Mouse (Mus musculus): ENCODE results near the gene 2310022A10Rik. TPM values are rescaled to one million over a fixed set of nuclear protein-coding genes. Genes with fewer than 3 reads are reported as not detected.

Gene 2310022A10Rik
- polyA plus RNA-seq (2015; fragmentation: Nextera tagmentation; extraction: Ambion mirVana), result 24.6 and 28.7 TPM in 2 replicates

DNA sequence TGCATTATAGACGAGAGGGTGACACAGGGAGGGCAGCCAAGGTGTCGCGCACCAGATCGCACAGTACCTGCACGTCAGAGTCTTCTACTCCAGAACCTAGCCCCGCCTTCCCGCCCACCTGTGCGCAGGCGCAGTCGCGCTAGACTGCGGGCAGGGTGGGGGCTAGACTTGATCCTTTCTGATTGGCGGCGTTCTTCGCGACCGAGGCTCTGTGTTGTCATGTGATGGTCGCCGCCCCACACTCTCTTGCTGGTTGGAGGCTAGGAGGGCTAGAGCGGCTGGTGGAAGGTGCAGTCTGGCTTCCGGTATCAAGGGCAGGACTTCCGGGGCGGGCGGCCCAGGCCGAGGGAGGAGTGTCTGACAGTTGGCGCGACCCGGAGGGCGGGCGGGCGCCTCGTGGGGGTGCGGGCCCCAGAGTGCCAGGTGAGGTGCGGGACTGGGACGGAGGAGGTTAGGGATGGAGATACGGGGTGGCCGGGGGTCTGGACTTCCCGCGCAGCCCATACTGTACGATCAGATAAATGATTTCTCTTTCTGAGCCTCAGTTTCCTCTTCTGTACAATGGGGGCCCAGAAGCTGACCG, at the start of gene 2310022A10Rik, which contains the start of gene Pld3:
TSS of gene 2310022A10Rik (plus strand) at position 303 of the 583 bp plus-strand sequence.
TSS of gene Pld3 (minus strand) at position 288 of the 583 bp plus-strand sequence.
- peak; percentile 95 for DNase-seq (ENCODE audit: low spot score)

GRCm38 (mm10) chr7:27506765-27507370, 46.2 kb upstream of the 2310022A10Rik start:
- peak; percentile 18 for DNase-seq (ENCODE audit: low spot score)

GRCm38 (mm10) chr7:27507711-27508647, 45.1 kb upstream of the 2310022A10Rik start:
- peak; percentile 95 for DNase-seq (ENCODE audit: low spot score)

DNA sequence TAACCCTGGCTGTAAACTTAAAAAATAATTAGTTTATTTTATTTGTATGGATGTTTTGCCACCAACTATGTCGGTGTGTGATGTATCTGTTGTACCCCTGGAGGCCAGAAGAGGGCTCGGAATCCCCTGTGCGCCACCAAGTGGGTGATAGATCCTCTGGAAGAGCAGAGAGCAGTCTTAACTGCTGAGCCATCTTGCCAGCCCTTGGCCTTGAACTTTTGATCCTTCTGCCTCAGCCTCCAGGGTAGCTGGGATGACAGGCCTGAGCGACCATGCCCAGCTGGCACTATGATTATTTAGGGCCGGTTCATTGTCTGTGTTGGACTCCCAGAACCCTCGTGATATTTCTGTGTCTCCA, 44.4 kb upstream of the 2310022A10Rik start:
- DNase-seq (ENCODE audit: low spot score), result peak; percentile 73

DNA sequence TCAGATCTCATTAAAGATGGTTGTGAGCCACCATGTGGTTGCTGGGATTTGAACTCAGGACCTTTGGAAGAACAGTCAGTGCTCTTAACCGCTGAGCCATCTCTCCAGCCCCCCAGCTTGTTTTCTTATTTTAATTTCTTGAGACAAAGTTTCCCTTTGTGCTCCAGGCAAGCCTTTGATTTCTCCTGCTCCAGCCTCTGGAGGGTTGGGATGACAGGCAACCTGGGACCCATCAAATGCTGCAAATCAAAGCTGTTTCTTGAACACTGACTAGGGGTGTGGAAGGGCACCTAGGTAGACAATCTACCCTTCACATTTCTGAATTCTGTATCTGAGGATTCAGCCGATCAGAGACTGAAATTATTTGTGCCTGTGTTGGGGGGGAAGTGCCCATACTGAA, 42.2 kb upstream of the 2310022A10Rik start:
- no peak for DNase-seq (ENCODE audit: low spot score)

GRCm38 (mm10) chr7:27514961-27515360, 38.1 kb upstream of the 2310022A10Rik start:
- no peak for DNase-seq (ENCODE audit: low spot score)

DNA sequence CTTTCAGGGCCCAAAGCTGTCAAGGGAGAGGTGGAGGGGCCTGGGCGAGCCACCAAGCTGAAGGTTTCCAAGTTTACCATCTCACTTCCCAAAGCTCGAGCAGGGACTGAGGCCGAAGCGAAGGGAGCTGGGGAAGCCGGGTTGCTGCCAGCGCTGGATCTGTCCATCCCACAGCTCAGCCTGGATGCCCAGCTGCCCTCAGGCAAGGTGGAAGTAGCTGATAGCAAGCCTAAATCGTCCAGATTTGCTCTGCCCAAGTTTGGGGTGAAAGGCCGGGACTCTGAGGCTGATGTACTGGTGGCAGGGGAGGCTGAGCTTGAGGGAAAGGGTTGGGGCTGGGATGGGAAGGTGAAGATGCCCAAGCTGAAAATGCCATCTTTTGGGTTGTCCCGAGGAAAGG, 34.7 kb upstream of the 2310022A10Rik start:
- DNase-seq (ENCODE audit: low spot score), result no peak

DNA sequence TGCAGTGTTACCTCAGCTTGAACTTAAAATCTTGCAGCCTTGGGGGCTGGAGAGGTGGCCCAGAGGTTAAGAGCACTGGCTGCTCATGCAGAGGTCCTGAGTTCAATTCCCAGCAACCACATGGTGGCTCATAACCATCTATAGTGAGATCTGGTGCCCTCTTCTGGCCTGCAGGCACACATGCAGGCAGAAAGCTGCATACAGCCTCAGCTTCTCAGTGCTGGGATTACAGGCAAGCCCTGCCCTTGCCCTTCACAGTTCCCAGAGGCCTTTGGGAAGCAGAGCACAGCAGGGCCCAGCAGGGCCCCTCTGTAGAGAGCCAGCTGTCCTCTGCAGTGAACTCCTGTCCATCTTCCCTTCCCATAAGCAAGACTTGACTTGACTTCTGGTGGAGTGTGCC, 32.9 kb upstream of the 2310022A10Rik start:
- DNase-seq (ENCODE audit: low spot score), result no peak

DNA sequence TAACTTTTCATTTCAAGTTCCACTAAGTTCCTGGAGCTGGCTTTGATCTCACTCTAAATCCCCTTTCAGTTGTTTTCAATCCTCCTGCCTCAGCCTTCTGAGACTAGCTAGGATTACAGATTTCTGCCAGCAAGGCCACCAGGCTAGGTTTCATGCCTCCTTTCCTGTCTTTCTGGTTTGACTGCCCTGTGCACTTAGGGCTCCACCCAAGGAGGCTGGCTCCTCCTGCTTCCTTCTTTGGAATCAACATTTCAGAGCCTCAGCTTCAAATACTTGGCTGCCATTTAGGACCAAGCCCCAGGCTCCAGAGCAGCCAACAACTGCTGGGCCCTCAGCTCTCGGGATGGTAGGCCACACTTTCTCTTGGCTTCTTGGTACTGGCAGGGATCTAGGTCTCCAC, 32.4 kb upstream of the 2310022A10Rik start:
- DNase-seq (ENCODE audit: low spot score), result no peak

DNA sequence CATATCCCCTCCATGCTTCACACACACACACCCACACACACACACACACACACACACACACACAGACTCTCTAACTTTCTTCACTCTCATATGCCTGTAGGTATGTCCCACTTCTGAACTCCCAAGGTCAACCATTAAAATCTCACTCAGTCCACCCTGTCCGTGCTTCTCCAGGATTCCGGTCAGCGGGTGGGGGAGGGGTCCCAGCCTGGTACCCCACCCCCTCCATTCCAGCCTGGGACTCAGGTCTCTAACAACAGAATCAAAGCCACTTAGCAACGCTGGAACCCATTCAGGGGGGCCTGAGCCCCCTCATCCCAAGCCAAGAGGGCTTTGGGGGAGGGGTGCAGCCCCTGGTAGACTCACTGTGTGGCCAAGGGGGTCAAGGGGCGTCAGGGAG, 30.1 kb upstream of the 2310022A10Rik start, which contains the start of gene Hipk4:
TSS of gene Hipk4 (plus strand) at position 301 of the 400 bp plus-strand sequence.
- no peak for DNase-seq (ENCODE audit: low spot score)

DNA sequence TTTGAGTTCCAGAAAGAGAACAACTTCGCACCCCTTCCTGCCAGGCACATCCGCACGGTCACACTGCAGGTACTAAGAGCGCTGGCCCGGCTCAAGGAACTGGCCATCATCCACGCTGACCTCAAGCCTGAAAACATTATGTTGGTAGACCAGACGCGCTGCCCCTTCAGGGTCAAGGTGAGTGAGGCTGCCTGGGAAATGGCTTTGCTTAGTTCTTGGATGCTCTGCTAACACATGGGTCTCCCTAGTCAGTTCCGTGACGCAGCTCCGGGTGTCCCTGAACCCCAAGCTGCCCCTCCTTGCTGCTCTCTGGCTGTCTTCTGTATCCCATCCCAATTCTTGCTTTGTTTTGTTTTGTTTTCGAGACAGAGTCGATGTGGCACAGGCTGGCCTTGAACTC, 29.2 kb upstream of the 2310022A10Rik start:
- DNase-seq (ENCODE audit: low spot score), result no peak

- DNase-seq (ENCODE audit: low spot score), result peak; percentile 73
Observed at GRCm38 (mm10) chr7:27526039-27526827, 26.8 kb upstream of the 2310022A10Rik start.

- no peak for DNase-seq (ENCODE audit: low spot score)
Observed at GRCm38 (mm10) chr7:27529070-27529469, 24.0 kb upstream of the 2310022A10Rik start.

- DNase-seq (ENCODE audit: low spot score), result no peak
Observed at GRCm38 (mm10) chr7:27530937-27531336, 22.1 kb upstream of the 2310022A10Rik start.

GRCm38 (mm10) chr7:27531707-27532106, 21.3 kb upstream of the 2310022A10Rik start:
- DNase-seq (ENCODE audit: low spot score), result no peak

DNA sequence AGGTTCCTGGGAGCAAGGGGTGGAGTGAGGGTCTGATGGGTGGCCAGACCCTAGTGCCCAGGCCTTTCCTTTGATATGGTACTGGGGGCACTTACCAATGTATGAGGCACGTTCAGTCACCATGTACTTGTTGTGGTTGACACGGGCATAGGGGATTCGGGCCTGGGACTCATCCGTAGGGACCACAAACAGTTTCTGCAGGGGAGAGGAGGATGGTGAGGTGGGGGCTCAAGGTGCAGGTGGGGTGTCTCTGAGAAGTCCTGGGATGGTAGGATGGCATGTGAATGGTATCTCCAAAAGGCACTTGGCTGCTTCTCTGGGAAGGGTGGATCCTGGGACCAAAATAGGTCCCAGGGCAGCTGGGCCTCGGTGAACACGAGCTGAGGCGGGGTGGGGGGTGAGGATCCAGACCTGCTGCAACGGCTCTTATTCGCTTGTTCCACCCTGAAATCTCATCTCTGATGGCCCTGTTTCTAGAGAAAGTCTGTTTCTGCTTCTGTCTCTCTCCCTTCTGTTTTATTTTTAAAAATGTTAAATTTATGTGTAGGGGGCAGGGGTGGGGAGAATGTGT, 20.5 kb upstream of the 2310022A10Rik start:
- no peak for DNase-seq (ENCODE audit: low spot score)

DNA sequence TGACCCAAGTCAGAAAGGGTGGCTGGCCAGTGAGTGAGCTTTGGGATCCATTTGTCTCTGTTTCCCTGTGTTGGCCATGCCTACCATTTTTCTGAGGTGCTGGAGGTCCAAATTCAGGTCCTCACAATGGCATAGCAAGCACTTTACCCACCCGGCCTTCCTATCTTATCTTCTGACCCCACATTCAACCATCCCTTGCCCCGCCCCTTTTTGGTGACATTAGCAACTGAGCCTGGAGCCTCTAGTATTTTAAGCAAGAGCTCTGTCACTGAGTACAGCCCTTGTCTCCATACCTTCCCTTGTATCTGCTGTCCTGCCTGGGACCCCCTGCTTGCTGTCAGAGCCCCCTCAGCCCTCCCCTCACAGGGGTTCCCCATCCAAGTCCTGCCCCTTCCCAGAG, 17.6 kb upstream of the 2310022A10Rik start:
- DNase-seq (ENCODE audit: low spot score), result no peak

DNA sequence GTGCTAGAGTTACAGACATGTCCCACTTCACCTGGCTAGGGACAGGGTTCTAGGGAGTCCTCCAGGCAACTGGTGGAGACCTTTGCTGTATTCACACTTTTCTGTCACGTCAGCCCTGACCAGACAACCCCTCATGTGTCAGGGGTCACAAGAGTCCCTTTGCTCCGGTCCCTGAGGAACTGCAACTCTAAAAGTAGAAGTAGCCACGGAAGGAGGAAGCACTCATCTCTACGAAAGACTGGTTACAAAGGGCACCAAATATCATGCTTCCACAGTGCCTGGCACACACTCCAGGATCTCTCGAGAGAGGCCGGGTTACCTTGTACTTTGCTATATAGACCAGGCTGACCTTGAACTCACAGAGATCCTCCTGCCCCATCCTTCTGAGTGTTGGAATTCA, 16.4 kb upstream of the 2310022A10Rik start:
- DNase-seq (ENCODE audit: low spot score), result no peak

DNA sequence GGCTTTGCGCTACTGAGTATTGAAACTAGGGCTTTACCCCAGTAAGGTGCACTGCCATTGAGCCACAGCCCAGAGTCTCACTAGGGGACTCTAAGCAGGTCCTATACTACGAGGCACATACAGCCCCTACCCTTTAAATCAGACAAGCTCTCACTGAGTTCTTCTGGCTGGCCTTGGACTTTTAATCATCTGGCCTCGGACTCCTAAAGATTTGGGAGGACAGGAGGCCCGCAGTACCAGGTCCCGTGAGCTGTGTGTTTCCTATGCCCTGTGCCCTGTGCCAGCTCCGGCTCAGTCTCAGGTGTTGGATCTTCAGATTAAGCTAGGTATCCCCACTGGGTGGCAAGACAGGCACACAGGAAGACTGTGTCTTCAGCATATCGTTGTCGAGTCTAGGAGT, 15.0 kb upstream of the 2310022A10Rik start:
- DNase-seq (ENCODE audit: low spot score), result no peak

DNA sequence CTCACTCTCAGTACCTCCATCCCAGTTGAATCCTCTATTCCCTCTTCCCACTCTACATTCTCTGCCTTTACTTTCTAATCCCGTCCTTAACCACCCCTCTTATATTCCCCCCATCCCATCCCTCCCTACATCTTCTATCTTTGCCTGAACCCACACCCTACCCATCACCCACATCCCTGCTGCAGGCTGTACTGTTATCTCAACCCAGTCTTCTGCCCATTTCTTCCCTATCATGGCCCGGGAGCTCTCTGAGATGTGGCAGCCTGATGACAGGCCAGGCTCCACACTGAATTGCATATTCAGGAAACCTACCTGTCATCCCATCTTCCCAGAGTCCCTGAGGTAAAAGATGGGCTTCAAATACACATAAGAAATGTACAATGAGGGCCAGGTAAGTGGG, 14.2 kb upstream of the 2310022A10Rik start:
- no peak for DNase-seq (ENCODE audit: low spot score)

DNA sequence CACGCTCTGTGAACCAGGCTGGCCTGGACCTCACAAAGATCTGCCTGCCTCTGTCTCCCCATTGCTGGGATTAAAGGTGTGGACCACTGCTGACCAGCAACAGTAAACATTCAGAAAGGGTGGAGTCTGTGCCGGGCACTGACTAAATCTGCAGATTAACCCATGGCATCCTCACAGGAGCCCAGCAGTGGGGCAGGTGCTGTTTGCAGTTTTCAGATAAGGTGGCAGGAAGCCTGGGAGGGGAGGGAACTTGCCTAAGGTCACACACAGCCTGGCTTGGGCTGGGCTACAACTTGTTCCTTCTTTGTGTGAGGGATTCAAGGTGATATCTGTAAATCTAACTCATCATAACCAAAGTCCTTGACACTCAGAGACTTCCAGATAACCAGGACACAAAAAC, 12.5 kb upstream of the 2310022A10Rik start:
- no peak for DNase-seq (ENCODE audit: low spot score)
